Mouse (Mus musculus) forebrain, embryonic 14.5 days (tissue): ENCODE data around the gene Hoxd3. TPM values are rescaled to one million over a fixed set of nuclear protein-coding genes. Genes with fewer than 3 reads are reported as not detected.

Experiments used
- ATAC-seq: fragments of 200-750 bp; cut with Nextera tagmentation; 2 replicates; pipeline ENCODE4 v1.8.0; 2017; ENCODE audit warnings: mild to moderate bottlenecking, moderate library complexity
- DNase-seq: peaks from one replicate; pipeline ENCODE4 v3.0.0-alpha.2; 2015; ENCODE audit warnings: low spot score
- H3K27ac ChIP-seq: fragments of 300-500 bp; sonication (generic); 2 replicates; pipeline ENCODE4 v1.5.1; 2014; ENCODE audit warnings: low read depth, mild to moderate bottlenecking, control low read depth, low read length, moderate library complexity
- H3K27me3 ChIP-seq: fragments of 300-500 bp; sonication (generic); replicated peaks from 2 replicates; pipeline ENCODE4 v1.6.1; 2014; ENCODE audit warnings: low read length, control low read depth, mixed read lengths; ENCODE audit not compliant: control insufficient read depth, insufficient read depth
- H3K36me3 ChIP-seq: fragments of 300-500 bp; sonication (generic); 2 replicates; pipeline ENCODE4 v1.6.1; 2014; ENCODE audit warnings: low read length, control low read depth; ENCODE audit not compliant: control insufficient read depth, insufficient read depth
- H3K4me1 ChIP-seq: fragments of 300-500 bp; sonication (generic); 2 replicates; pipeline ENCODE4 v1.6.1; 2014; ENCODE audit warnings: antibody characterized with exemption, low read length, control low read depth; ENCODE audit not compliant: control insufficient read depth, insufficient read depth
- H3K4me2 ChIP-seq: fragments of 300-500 bp; sonication (generic); 2 replicates; pipeline ENCODE4 v1.6.1; 2014; ENCODE audit warnings: mild to moderate bottlenecking, control low read depth, low read length
- H3K4me3 ChIP-seq: fragments of 300-500 bp; sonication (generic); 2 replicates; pipeline ENCODE4 v1.5.1; 2014; ENCODE audit warnings: low read depth, low read length, control low read depth
- H3K9ac ChIP-seq: fragments of 300-500 bp; sonication (generic); 2 replicates; pipeline ENCODE4 v1.6.1; 2014; ENCODE audit warnings: mild to moderate bottlenecking, low read length, control low read depth, moderate library complexity
- H3K9me3 ChIP-seq: fragments of 300-500 bp; sonication (generic); replicated peaks from 2 replicates; pipeline ENCODE4 v1.6.1; 2016; ENCODE audit warnings: low read length, control low read depth, mixed read lengths; ENCODE audit not compliant: control insufficient read depth
- WGBS: fragments of 180-500 bp; shearing (Covaris S2); extraction: QIAGEN DNeasy Blood & Tissue Kit; methylation state at CpG from one replicate; pipeline ENCODE4 v1.1.7; 2014; 5-methylcytosine and 5-hydroxymethylcytosine counted together
- polyA plus RNA-seq: library from polyadenylated mRNA; unstranded; fragments of >200 nt; fragmentation: Nextera tagmentation; extraction: Ambion mirVana; gene quantifications from 2 replicates; pipeline ENCODE4 v1.2.1, GENCODE M21; 2014

Hoxd3 gene
- polyA plus RNA-seq, 1 experiment from 2014 or later = not detected

GRCm38 (mm10) chr2:74669650-74670235 lies 42.0 kb upstream of the Hoxd3 start:
- H3K4me2 ChIP-seq = no peak overlapping the region
- DNase-seq (no peak), ATAC-seq (no peak)
- no peak overlapping the region for H3K9ac ChIP-seq
- 2% methylated on average over 14 of the region's 14 CpGs for WGBS
- no peak overlapping the region for H3K27ac ChIP-seq
- 0 out of 2 replicates have a peak, but pooled peaks cover 3% of the 10 kb centered on the region for H3K4me1 ChIP-seq
- H3K36me3 ChIP-seq = no peaks in the 10 kb centered on the region
- no peaks in the 10 kb centered on the region for H3K9me3 ChIP-seq
- peaks cover 95% of the 10 kb centered on the region for H3K27me3 ChIP-seq
- H3K4me3 ChIP-seq = no peak overlapping the region

DNA sequence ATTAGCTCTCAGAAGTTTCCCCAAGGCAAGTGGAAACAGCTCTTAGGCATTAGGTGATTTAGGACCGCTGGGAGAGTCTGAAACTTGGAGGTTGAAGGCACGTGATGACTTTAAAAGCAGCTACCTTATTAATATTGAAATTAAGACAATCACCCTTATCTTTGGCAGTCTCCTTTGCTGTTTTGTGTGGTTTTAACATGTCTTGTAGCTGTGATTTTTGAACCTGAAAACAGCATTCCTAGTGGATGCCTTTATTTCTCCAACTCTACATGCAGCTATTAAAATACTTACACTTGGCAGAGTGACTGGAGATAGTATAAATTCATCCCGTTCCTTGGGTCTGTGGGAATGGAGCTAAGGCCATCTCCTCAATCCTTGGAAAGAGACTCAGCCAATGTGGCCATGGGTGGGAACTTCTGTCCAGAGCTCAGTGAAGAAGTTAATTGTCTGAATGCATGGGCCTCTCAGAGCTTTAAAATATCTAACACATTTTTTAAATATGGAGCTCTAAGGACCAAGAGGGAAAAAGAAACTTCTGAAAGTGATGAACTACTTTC lies 41.0 kb upstream of the Hoxd3 start:
- H3K4me3 ChIP-seq = no peak overlapping the region
- 0 out of 2 replicates have a peak, but pooled peaks cover 3% of the 10 kb centered on the region for H3K4me1 ChIP-seq
- no peaks in the 10 kb centered on the region for H3K36me3 ChIP-seq
- under 1% methylated on average over 3 of the region's 3 CpGs for WGBS
- H3K9ac ChIP-seq = no peak overlapping the region
- no peaks in the 10 kb centered on the region for H3K9me3 ChIP-seq
- peaks cover 96% of the 10 kb centered on the region for H3K27me3 ChIP-seq
- H3K4me2 ChIP-seq = no peak overlapping the region
- no peak for ATAC-seq
- DNase-seq = no peak
- H3K27ac ChIP-seq = no peak overlapping the region

DNA sequence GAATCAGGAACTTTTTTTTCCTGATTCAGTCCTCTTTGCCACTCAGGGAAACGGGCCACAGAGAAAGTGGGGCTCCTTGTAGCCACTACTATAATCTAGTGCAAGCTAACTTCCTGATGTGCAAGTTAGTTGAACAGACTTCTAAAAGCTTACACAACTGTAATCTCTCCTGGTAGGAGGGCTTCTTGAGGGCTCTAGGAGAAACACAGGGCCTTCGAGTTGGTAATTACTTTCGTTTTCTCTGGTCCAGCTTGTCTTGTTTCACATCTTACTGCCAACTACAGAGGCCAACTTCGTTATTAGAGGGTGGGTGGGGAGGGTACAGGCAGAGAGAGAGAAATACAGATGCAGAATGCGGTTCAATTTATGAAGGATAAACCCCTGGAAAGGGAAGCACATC lies 39.9 kb upstream of the Hoxd3 start:
- H3K4me3 ChIP-seq = no peak overlapping the region
- no peak overlapping the region for H3K27ac ChIP-seq
- H3K9me3 ChIP-seq = no peaks in the 10 kb centered on the region
- DNase-seq (no peak), ATAC-seq (no peak)
- 0 out of 2 replicates have a peak, but pooled peaks cover 3% of the 10 kb centered on the region for H3K4me1 ChIP-seq
- H3K4me2 ChIP-seq = no peak overlapping the region
- H3K36me3 ChIP-seq = no peaks in the 10 kb centered on the region
- peaks cover 97% of the 10 kb centered on the region for H3K27me3 ChIP-seq
- no peak overlapping the region for H3K9ac ChIP-seq
- WGBS = 4% methylated on average over 5 of the region's 5 CpGs

DNA sequence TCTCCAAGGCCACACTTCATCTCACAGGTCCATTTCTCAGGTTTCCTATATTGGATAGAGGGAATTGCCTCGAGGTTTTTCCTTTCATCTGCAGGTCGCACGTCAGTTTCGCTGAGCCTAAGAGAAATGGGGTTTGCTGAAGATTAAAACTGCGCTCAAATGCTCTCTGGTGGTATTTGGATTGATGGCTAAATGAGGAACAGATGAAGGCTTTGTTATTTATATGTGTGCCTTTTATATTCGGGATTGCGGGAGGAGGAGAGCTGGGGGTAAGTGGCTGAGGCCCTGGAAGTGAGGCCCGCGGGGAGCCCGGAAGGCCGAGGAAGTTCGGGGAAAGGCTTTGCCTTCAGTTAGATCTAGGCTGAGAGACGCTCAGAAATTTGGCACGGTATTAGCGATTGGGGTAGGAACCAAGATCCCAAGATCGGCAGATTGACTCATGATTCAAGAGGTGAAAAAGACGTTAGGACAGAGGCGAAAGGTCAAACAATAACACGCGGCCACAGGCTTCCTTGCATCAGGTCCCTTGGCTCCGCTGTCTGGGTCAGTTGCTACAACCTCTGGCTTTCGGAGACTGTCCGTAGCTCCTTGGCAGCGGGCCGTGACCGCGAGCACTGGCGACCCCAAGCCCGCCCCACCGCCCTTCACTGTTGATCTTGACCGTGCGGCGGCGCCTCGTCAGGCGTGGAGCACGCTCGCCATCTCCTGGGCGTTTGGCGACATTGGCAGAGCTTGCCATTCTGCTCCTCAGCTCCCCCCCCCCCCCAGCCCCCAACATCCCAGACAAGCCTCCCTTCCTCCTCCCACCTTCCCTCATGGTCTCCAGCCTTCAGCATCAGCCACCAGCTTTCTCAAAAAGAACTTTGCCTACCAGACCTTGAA lies 39.0 kb upstream of the Hoxd3 start:
- H3K4me1 ChIP-seq = 0 out of 2 replicates have a peak, but pooled peaks cover 3% of the 10 kb centered on the region
- no peaks in the 10 kb centered on the region for H3K36me3 ChIP-seq
- H3K27me3 ChIP-seq = peaks cover 97% of the 10 kb centered on the region
- H3K9ac ChIP-seq = no peak overlapping the region
- peak overlapping the region; percentile 46 for H3K4me2 ChIP-seq
- ATAC-seq = peak; percentile 61
- H3K9me3 ChIP-seq = no peaks in the 10 kb centered on the region
- H3K4me3 ChIP-seq = 0 out of 2 replicates have a peak overlapping the region, but pooled peaks have one; percentile 8
- no peak overlapping the region for H3K27ac ChIP-seq
- 2% methylated on average over 40 of the region's 40 CpGs for whole genome bisulfite sequencing
- DNase-seq = peak; percentile 70

GRCm38 (mm10) chr2:74673835-74674425 lies 37.8 kb upstream of the Hoxd3 start:
- Histone ChIP-seq H3K27ac (no peak overlapping the region), H3K27me3 (peaks cover 97% of the 10 kb centered on the region), H3K4me3 (no peak overlapping the region), H3K9me3 (no peaks in the 10 kb centered on the region), H3K4me1 (no peaks in the 10 kb centered on the region), H3K9ac (no peak overlapping the region), H3K4me2 (no peak overlapping the region), H3K36me3 (no peaks in the 10 kb centered on the region)
- WGBS = 2% methylated on average over 24 of the region's 24 CpGs
- DNase-seq = no peak
- ATAC-seq = no peak

- WGBS = 2% methylated on average over 47 of the region's 47 CpGs
- Histone ChIP-seq H3K27ac (no peak within 1 kb of the TSS), H3K27me3 (peaks cover 97% of the 10 kb centered on the region), H3K9me3 (no peaks in the 10 kb centered on the region), H3K4me3 (no peak within 1 kb of the TSS), H3K9ac (no peak within 1 kb of the TSS), H3K4me2 (no peak within 1 kb of the TSS), H3K36me3 (no peaks in the 10 kb centered on the region), H3K4me1 (no peaks in the 10 kb centered on the region)
- ATAC-seq (no peak), DNase-seq (no peak)
Measured at GRCm38 (mm10) chr2:74674881-74675665, 36.7 kb upstream of the Hoxd3 start, which contains the start of gene Hoxd12. Gene Hoxd12, plus strand, starts transcription at chr2:74675013.

- DNase-seq (no peak), ATAC-seq (no peak)
- Histone ChIP-seq H3K4me2 (no peak overlapping the region), H3K4me1 (no peaks in the 10 kb centered on the region), H3K27ac (no peak overlapping the region), H3K27me3 (peaks cover 100% of the 10 kb centered on the region), H3K36me3 (no peaks in the 10 kb centered on the region), H3K9me3 (no peaks in the 10 kb centered on the region), H3K4me3 (no peak overlapping the region), H3K9ac (no peak overlapping the region)
- WGBS = 5% methylated on average over 24 of the region's 24 CpGs
Measured at GRCm38 (mm10) chr2:74675666-74676282, 36.0 kb upstream of the Hoxd3 start.
